Mouse (Mus musculus): ENCODE measurements around the gene Urb2. TPM values are rescaled to one million over a fixed set of nuclear protein-coding genes. Genes with fewer than 3 reads are reported as not detected.
"Not testable (repeated sequence)": the region's sequence is repeated elsewhere in the genome, so short reads cannot be mapped to it uniquely, and the experiment has no call there.

Gene Urb2
- polyA plus RNA-seq, 1 experiment from 2014 or later = 4.7 TPM

DNA sequence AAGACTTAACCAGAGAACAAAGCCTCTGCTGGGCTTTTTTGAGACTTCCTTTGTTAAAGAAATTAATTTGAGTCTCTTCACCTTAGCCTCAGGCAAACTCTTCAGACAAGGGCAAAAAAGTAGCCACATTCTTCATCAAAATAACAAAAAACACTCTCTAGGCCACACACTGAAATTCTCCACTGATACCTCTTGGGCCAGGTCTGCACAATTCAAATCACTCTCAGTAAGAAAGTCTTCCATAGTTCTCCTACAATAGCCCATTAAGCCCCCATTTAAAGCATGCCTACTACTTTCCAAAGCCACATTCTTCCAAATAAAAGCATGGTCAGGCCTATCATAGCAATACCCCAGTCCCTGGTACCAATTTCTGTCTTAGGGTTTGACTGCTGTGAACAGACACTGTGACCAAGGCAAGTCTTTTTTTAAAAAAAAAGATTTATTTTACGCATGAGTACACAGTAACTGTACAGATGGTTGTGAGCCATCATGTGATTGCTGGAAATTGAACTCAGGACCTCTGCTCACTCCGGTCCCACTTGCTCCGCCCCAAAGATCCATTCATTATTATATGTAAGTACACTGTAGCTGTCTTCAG, 9.2 kb upstream of the Urb2 start:
- H3K36me3 ChIP-seq (ENCODE audit: insufficient read depth, low read length) = peaks cover 26% of the 10 kb centered on the region
- H3K27me3 ChIP-seq (ENCODE audit: insufficient read depth, low read length) = no peaks in the 10 kb centered on the region
- no peaks in the 10 kb centered on the region for H3K9me3 ChIP-seq (ENCODE audit: low read length)
- H3K9ac ChIP-seq (replicated peaks; ENCODE audit: low read length) = no peak overlapping the region
- no peak overlapping the region for H3K27ac ChIP-seq (ENCODE audit: low read length)
- H3K4me3 ChIP-seq (ENCODE audit: low read length) = no peak overlapping the region
- no peak overlapping the region for H3K4me2 ChIP-seq (replicated peaks; ENCODE audit: low read depth, low read length)
- ATAC-seq (ENCODE audit: low FRiP score, low TSS enrichment) = no peak
- 95% methylated on average over 3 of the region's 3 CpGs for WGBS
- H3K4me1 ChIP-seq (ENCODE audit: insufficient read depth, low read length) = no peaks in the 10 kb centered on the region

DNA sequence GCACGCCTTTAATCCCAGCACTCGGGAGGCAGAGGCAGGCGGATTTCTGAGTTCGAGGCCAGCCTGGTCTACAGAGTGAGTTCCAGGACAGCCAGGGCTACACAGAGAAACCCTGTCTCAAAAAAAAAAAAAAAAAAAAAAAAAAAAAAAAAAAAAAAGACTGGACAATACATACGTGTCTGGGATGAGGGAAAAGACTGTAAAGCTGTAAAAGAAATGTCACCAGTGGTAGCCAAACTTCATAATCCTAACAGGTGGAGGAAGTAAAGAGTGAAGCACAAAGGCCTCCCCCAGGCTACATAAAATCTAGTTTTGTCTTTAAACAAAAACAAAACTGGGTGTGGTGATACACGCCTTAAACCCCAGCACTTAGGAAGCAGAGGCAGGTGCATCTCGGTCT, 7.0 kb upstream of the Urb2 start:
- H3K36me3 ChIP-seq (ENCODE audit: insufficient read depth, low read length); H3K4me3 ChIP-seq (ENCODE audit: low read length); H3K27ac ChIP-seq (ENCODE audit: low read length); ATAC-seq (ENCODE audit: low FRiP score, low TSS enrichment); H3K4me1 ChIP-seq (ENCODE audit: insufficient read depth, low read length); H3K4me2 ChIP-seq (replicated peaks; ENCODE audit: low read depth, low read length); H3K27me3 ChIP-seq (ENCODE audit: insufficient read depth, low read length); H3K9me3 ChIP-seq (ENCODE audit: low read length); H3K9ac ChIP-seq (replicated peaks; ENCODE audit: low read length): not testable (repeated sequence)
- WGBS = 94% methylated on average over 7 of the region's 7 CpGs

DNA sequence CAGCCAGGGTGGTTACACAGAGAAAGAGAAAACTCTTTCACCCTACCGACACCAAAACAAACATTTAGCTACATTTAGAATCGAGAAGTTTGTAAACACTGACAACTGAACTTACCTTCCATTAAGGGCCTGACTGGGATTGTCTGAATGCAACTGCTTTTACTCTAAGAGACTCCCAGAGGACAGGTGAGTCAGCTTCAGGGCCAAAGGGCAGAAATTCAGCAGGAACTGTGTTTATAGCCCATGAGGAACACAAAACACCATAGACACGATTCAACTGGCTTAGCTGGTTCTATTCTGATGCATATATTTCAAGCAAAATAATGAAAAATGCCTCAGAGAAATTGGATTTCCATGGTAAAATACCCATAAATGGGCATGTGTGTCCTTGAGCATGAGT, 6.6 kb upstream of the Urb2 start:
- Histone ChIP-seq H3K4me1 (ENCODE audit: insufficient read depth, low read length) (peaks cover 7% of the 10 kb centered on the region), H3K4me3 (ENCODE audit: low read length) (no peak overlapping the region), H3K9ac (replicated peaks; ENCODE audit: low read length) (no peak overlapping the region), H3K27me3 (ENCODE audit: insufficient read depth, low read length) (no peaks in the 10 kb centered on the region), H3K4me2 (replicated peaks; ENCODE audit: low read depth, low read length) (no peak overlapping the region), H3K9me3 (ENCODE audit: low read length) (no peaks in the 10 kb centered on the region), H3K27ac (ENCODE audit: low read length) (no peak overlapping the region), H3K36me3 (ENCODE audit: insufficient read depth, low read length) (0 out of 2 replicates have a peak, but pooled peaks cover 5% of the 10 kb centered on the region)
- 73% methylated on average over 3 of the region's 3 CpGs for WGBS
- no peak for ATAC-seq (ENCODE audit: low FRiP score, low TSS enrichment)

DNA sequence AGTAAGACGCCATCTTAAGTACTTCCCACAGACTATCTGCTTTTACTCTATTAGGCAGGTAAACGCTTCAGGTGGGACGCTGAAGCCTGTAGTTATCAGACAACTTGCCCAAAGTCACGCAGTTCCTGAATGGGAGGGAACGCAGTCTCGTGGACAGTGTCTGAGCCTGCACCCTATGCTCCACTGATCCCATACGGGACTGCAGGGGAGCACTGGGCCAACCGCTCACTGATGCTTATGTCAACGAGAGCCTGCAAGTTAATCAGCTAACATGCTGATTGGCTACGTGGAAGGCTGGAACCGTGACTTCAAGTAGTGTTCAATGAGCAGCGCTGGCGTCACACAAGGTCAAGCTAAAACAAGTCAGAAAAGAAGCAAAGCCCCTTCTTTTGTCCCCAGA, 1.5 kb upstream of the Urb2 start:
- Histone ChIP-seq H3K4me1 (ENCODE audit: insufficient read depth, low read length) (peaks cover 21% of the 10 kb centered on the region), H3K27ac (ENCODE audit: low read length) (no peak overlapping the region), H3K36me3 (ENCODE audit: insufficient read depth, low read length) (peaks cover 5% of the 10 kb centered on the region; the same call in 1 of the 2 replicates), H3K9ac (replicated peaks; ENCODE audit: low read length) (peak overlapping the region; percentile 93; the same call in 1 of the 2 replicates), H3K4me3 (ENCODE audit: low read length) (peak overlapping the region; percentile 91), H3K4me2 (replicated peaks; ENCODE audit: low read depth, low read length) (peak overlapping the region; percentile 69), H3K27me3 (ENCODE audit: insufficient read depth, low read length) (no peaks in the 10 kb centered on the region), H3K9me3 (ENCODE audit: low read length) (no peaks in the 10 kb centered on the region)
- ATAC-seq (ENCODE audit: low FRiP score, low TSS enrichment) = no peak
- 24% methylated on average over 13 of the region's 13 CpGs for WGBS

DNA sequence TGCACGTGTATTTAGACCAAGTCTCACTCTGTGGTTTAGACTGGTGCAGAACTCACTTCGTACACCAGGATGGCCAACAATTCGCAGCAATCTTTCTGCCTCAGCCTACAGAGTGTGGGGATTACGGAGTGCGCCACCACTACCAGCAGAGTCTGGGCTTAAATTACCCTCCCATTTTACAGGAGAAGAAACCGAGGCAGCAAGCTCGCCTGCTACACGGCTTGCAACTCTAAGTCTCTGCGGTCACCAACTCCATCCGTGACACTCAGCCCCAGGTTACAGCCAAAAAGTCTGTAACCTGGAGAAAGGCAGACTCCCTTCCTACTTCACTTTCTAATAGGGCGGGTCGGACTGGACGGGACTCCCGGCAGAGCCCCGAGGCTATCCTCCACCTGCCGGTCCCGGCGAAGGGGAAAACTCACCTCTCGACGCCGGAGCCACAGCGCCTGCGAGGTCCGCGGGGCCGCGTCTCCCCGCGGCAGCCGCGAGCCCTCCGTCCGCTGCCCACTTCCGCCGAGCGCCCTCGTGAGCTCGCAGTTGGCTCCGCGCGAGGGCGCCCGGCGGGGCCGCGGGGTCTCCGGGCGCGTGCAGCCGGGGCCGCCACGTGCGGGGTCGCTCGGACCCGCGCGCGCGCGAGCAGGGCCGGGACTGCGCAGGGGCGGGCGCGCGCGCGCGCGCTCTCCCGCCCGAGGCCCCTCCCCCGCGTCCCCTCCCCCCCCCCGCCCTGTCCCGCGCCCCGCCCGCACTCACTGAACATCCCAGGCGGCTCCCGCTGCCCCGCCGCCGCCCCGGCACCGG, 670 bp upstream of the Urb2 start:
- under 1% methylated on average over 67 of the region's 87 CpGs for WGBS
- peak overlapping the region; percentile 92 for H3K27ac ChIP-seq (ENCODE audit: low read length)
- H3K36me3 ChIP-seq (ENCODE audit: insufficient read depth, low read length) = peaks cover 8% of the 10 kb centered on the region; the same call in 1 of the 2 replicates
- peaks cover 21% of the 10 kb centered on the region for H3K4me1 ChIP-seq (ENCODE audit: insufficient read depth, low read length)
- ATAC-seq (ENCODE audit: low FRiP score, low TSS enrichment) = peak; percentile 86
- peak overlapping the region; percentile 69 for H3K4me2 ChIP-seq (replicated peaks; ENCODE audit: low read depth, low read length)
- no peaks in the 10 kb centered on the region for H3K27me3 ChIP-seq (ENCODE audit: insufficient read depth, low read length)
- H3K4me3 ChIP-seq (ENCODE audit: low read length) = peak overlapping the region; percentile 91
- peak overlapping the region; percentile 93 for H3K9ac ChIP-seq (replicated peaks; ENCODE audit: low read length)
- H3K9me3 ChIP-seq (ENCODE audit: low read length) = no peaks in the 10 kb centered on the region

DNA sequence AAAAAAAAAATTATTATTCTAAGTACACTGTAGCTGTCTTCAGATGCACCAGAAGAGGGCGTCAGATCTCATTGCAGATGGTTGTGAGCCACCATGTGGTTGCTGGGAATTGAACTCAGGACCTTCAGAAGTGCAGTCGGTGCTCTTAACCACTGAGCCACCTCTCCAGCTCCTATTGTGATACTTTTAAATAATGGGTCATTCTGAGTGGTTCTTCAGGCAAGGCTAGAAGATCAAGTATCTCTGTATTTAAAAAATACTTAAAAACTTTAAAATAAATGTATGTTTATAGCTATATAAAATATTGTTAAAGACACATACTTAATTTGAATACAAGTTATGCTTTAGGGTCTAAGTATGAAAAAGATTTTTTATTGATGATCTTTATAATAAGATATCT, 5.0 kb downstream of the Urb2 start:
- not testable (repeated sequence) for H3K9ac ChIP-seq (replicated peaks; ENCODE audit: low read length); H3K4me2 ChIP-seq (replicated peaks; ENCODE audit: low read depth, low read length); ATAC-seq (ENCODE audit: low FRiP score, low TSS enrichment); H3K4me3 ChIP-seq (ENCODE audit: low read length); H3K27me3 ChIP-seq (ENCODE audit: insufficient read depth, low read length); H3K27ac ChIP-seq (ENCODE audit: low read length); H3K9me3 ChIP-seq (ENCODE audit: low read length); H3K4me1 ChIP-seq (ENCODE audit: insufficient read depth, low read length)
- WGBS = 82% methylated on average over 2 of the region's 2 CpGs
- H3K36me3 ChIP-seq (ENCODE audit: insufficient read depth, low read length) = peaks cover 50% of the 10 kb centered on the region

DNA sequence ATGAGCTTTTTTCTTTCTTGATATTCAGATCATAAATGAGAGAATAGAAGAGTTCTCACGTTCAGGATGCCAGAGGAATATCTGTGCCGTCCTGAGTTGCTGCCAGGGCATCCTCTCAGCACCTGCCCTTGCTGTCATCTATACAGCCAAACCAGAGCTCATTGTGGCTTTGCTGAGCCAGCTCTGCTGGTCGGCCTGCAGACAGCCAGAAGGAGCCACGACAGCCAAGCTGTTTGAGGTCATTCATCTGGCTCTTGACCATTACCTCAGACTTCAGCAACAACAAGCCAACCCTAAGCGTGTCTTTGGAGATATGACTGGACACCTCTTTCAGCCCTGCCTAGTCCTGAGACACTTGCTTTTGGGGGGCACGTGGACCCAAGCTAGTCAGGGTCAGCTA, 6.5 kb downstream of the Urb2 start:
- Histone ChIP-seq H3K4me3 (ENCODE audit: low read length) (no peak overlapping the region), H3K4me2 (replicated peaks; ENCODE audit: low read depth, low read length) (no peak overlapping the region), H3K4me1 (ENCODE audit: insufficient read depth, low read length) (no peaks in the 10 kb centered on the region), H3K27ac (ENCODE audit: low read length) (no peak overlapping the region), H3K36me3 (ENCODE audit: insufficient read depth, low read length) (peaks cover 55% of the 10 kb centered on the region), H3K9me3 (ENCODE audit: low read length) (no peaks in the 10 kb centered on the region), H3K27me3 (ENCODE audit: insufficient read depth, low read length) (no peaks in the 10 kb centered on the region), H3K9ac (replicated peaks; ENCODE audit: low read length) (no peak overlapping the region)
- 91% methylated on average over 6 of the region's 6 CpGs for WGBS
- ATAC-seq (ENCODE audit: low FRiP score, low TSS enrichment) = no peak

DNA sequence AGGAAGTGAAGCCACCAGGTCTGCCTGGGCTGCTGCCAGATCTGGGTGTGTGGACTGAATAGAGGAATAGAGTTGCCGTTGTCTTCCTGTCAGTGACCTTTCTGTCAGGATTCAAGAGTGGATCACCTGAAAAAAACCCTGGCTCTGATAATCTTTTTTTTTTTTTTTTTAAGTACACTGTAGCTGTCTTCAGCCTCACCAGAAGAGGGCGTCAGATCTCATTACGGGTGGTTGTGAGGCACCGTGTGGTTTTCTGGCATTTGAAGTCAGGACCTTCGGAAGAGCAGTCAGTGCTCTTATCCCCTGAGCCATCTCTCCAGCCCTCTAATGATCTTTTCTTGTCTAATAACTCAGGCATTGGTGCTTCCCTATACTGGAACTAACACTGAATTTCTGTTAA, 12.1 kb downstream of the Urb2 start:
- H3K27me3 ChIP-seq (ENCODE audit: insufficient read depth, low read length) = no peaks in the 10 kb centered on the region
- 70% methylated on average over 5 of the region's 5 CpGs for WGBS
- no peak for ATAC-seq (ENCODE audit: low FRiP score, low TSS enrichment)
- peaks cover 52% of the 10 kb centered on the region for H3K36me3 ChIP-seq (ENCODE audit: insufficient read depth, low read length)
- no peak overlapping the region for H3K27ac ChIP-seq (ENCODE audit: low read length)
- no peak overlapping the region for H3K4me3 ChIP-seq (ENCODE audit: low read length)
- no peak overlapping the region for H3K9ac ChIP-seq (replicated peaks; ENCODE audit: low read length)
- H3K4me1 ChIP-seq (ENCODE audit: insufficient read depth, low read length) = no peaks in the 10 kb centered on the region
- H3K4me2 ChIP-seq (replicated peaks; ENCODE audit: low read depth, low read length) = no peak overlapping the region
- H3K9me3 ChIP-seq (ENCODE audit: low read length) = no peaks in the 10 kb centered on the region

DNA sequence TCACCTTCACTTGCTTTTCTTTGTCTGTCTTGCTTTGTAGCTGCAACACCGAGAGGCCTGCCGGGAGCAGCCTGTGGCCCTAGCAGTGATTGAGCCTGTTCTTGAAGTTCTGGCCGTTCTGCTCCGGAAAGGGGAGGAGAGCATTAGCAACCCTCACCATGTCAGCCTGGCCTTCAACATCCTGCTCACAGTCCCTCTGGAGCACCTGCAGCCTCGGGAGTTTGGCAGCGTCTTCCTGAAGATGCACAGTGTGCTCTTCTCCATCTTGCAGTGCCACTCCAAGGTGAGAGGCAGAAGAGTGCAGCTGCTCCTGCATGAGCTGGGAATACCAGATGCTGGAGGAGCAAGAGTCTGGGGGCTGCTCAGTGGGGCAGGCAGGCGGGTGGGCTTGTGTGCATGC, 16.8 kb downstream of the Urb2 start:
- Histone ChIP-seq H3K9me3 (ENCODE audit: low read length) (no peaks in the 10 kb centered on the region), H3K4me1 (ENCODE audit: insufficient read depth, low read length) (no peaks in the 10 kb centered on the region), H3K4me2 (replicated peaks; ENCODE audit: low read depth, low read length) (no peak overlapping the region), H3K27me3 (ENCODE audit: insufficient read depth, low read length) (no peaks in the 10 kb centered on the region), H3K27ac (ENCODE audit: low read length) (no peak overlapping the region), H3K4me3 (ENCODE audit: low read length) (no peak overlapping the region), H3K36me3 (ENCODE audit: insufficient read depth, low read length) (peaks cover 35% of the 10 kb centered on the region), H3K9ac (replicated peaks; ENCODE audit: low read length) (no peak overlapping the region)
- no peak for ATAC-seq (ENCODE audit: low FRiP score, low TSS enrichment)
- WGBS = 89% methylated on average over 7 of the region's 7 CpGs

DNA sequence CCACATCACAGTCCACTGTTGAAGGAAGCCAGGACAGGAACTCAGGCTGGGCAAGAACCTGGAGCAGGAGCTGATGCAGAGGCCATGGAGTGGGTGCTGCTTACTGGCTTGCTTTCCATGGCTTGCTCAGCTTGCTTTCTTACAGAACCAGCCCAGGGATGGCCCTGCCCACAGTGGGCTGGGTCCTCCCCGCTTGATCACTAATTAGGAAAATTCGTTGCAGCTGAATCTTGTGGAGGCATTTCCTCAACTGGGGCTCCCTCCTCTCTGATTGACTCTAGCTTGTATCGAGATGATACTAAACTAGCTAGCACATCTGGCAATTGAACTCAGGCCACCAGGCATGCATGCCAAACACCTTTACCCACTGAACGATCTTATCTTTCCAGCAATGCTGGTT, 18.0 kb downstream of the Urb2 start:
- ATAC-seq (ENCODE audit: low FRiP score, low TSS enrichment) = no peak
- Histone ChIP-seq H3K4me3 (ENCODE audit: low read length) (no peak overlapping the region), H3K36me3 (ENCODE audit: insufficient read depth, low read length) (peaks cover 35% of the 10 kb centered on the region), H3K27me3 (ENCODE audit: insufficient read depth, low read length) (no peaks in the 10 kb centered on the region), H3K4me2 (replicated peaks; ENCODE audit: low read depth, low read length) (no peak overlapping the region), H3K27ac (ENCODE audit: low read length) (no peak overlapping the region), H3K4me1 (ENCODE audit: insufficient read depth, low read length) (no peaks in the 10 kb centered on the region), H3K9ac (replicated peaks; ENCODE audit: low read length) (no peak overlapping the region), H3K9me3 (ENCODE audit: low read length) (no peaks in the 10 kb centered on the region)
- 88% methylated on average over 4 of the region's 4 CpGs for WGBS
